Mouse (Mus musculus) R1 (cell line): ENCODE results near the gene Rnd3.

ENCODE experiments used
- DNase-seq: peaks from one replicate; pipeline ENCODE4 v3.0.0-alpha.2; 2018; ENCODE audit warnings: low read depth, low spot score

Gene Rnd3

DNA sequence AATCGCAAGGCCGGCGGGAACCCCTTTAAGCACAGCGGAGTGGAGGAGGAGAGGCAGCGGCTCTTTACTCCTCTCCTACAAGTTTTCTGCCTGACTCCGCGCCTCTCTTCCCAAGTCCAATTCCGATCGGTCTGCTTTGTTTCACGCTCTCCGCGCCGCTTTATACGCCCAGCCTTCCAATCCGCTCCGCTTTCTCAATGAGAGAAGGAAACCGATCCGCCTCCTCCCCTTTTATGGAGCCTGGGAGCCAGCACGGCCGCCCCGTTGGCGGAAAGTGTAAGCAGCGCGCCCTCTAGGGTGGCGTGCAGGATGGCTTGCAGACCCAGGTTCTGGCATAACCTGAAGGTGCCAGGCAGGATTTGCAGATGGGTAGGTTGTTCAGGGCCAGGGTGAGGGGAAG lies at the start of gene Rnd3:
Gene Rnd3 (minus strand): TSS at position 137 of the 400 bp plus-strand sequence.
- DNase-seq: peak; percentile 97

DNA sequence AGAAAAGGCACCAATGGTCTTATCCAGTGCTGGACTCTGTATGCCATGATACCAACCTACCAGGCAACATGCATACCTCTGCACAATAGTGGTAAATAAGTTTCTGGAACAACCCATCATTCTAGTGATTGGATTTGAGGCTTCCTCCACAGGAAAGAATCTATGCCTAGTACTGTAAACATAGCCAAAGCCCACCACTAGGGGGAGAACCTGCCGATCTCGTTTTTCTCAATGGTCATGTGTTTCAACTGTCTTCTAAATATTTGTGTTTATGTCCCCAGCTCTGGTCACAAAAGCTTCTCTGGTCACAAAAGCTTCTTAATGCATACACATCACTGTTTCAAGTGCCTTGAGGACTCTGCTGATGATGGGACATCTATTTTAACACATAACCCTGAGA lies 43.4 kb upstream of the Rnd3 start:
- DNase-seq: peak; percentile 56

DNA sequence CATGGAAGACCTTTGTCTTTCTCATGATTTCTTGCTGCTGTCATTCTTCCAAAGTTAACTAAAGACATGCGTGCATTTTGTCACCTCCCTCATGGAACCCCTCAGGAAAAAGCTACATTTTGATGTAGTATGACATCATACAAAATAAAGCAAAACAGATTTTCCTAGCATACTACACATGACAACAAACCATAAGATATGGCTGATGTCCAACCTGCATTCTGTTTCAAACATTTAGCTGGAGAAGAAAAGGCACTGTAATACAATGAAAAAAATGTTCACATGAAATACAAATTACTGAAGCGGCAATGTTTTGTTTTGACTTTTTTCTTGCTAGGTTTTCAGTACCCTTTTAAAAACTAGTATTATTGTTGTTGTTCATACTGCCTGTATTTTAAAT lies 36.9 kb upstream of the Rnd3 start:
- no peak for DNase-seq

DNA sequence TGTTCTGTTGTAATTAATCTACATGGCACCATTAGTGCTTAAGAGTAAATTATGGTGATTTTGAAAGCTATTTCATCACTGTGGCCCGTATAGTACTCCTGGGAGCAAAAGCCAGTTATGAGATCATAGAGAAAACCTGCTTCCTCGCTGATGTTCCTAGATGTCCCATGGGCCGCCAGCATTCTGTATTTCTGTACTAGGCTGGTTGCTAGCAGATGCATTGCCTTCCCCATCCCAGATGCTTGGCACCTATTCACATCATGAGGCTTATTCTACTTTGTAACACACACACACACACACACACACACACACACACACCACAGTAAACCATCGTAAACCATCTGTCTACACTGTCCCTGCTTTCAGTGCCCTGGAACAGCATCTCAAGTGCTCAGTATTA lies 34.1 kb upstream of the Rnd3 start:
- no peak for DNase-seq

DNA sequence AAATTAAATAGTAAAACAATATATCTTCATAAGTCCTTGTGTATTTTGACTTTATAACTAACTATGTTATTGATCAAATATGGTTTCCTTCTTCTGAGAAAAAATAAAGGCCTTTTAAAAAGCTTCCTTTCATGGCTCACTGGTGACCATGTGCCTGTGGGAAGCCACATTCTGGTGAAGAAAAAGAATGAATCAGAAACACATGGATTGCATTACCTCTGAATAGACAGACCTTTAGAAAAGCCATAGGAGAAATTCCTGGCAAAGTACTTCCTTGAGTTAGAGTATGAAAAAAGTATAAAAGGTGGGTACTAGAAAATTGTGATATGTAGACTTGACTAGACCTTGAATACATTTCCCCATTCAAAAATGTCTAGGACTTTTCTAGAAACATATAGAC lies 32.5 kb upstream of the Rnd3 start:
- DNase-seq: no peak

DNA sequence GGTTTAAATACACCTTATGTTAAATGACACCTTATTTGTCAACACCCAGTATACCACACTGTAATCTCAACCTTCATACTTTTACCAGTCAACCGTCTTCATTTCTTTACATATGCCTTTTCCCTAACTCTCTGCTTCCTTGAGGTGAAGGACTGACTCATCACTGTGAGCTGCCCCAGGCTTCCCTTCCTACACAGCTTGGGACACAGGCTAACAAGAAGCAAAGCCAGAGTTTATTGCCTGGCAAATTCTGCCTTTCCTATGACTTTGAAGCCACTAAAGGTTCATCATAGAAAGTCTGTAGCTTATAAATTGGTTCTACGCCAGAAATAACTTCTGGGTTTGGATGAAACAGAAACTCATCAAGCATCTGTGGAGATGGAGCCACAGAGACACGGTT lies 30.2 kb upstream of the Rnd3 start:
- DNase-seq: no peak

DNA sequence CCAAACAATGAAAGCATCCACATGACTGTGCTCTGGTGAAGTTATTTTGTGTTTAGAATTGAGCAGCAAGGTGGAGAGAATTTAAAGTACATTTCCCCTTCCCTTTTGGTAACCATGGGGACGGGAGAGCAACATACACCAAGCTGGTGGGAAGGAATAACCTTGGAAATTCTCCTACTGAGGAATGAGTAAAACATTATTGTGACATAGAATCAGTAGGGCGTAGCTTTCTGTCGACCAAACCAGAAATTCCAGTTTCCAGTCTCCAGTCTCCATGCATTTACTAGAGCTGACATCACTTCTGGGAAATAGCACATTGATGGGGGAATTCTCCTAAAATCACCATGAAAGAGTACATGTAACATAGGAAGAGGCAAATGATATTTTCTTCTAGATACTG lies 28.7 kb upstream of the Rnd3 start:
- DNase-seq: peak; percentile 53

DNA sequence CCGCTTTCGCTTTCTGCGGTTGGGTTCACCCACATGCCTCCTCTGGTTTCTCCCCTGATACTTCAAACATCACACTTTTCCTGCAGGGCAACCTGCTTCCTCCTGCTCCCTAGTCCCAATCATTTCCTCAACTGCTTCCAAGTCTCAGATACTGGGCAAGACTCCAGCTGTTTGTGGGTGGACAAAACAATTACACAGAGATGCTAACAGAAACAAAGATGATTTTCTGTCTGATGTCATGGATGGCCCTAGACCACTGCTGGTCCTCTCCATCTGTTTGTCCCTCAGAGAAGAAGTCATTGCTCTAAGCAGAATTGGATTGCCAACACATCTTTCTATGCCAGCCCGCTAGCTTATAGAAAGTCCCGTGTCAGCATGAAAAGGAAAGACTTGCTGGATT lies 26.4 kb upstream of the Rnd3 start:
- DNase-seq: no peak

DNA sequence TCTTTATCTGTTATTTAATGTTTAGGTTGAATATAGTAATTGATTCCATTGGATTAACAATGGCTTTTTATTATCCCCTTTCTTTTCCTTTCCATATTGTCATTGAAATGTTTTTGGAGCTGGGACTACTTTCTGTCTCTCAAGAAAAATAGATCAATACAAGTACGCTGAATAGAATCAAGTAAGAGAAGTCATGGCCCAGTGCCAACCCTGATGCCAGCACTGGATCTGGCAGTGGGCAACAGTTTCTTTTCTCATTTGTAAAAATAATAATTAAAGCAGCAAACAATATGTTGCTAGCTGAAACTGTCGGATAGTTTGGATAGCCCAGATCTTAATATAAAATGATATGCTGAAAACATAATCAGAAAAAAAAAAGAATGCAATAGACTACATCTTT lies 12.2 kb upstream of the Rnd3 start:
- no peak for DNase-seq

DNA sequence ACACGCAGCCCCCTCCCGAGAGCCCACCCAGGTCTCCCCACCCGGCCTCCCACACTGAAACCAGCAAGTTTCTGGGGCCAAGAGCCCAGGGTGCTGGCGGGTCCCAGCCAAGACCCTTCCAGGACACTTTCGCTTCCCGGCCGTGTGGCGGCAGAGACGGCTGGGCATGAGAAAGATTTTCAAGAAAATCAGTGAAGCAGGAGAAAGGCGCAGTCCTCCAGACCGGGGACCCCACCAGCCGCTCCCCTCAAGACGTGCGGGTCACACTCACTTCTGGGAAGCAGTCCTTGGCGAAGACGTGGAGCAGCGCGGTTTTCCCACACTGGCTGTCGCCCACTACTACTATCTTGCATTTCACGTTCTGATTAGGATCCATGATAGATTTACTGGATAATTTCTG lies 457 bp downstream of the Rnd3 start:
- peak; percentile 43 for DNase-seq

DNA sequence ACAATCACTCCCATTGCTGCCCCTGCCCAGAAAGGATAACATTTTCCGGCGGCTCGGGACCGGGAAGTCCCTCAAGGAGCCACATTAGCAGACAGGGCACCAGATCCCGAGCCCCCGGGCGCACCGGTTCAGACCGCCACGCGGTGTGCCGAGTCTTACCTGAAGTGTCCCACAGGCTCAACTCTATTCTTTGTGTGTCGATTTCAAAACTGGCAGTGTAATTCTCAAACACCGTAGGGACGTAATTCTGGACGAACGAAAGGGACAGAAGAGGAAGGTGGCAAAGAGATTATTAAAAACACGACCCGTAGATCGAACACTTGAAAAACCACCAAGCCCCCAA lies 875 bp downstream of the Rnd3 start:
- no peak for DNase-seq

DNA sequence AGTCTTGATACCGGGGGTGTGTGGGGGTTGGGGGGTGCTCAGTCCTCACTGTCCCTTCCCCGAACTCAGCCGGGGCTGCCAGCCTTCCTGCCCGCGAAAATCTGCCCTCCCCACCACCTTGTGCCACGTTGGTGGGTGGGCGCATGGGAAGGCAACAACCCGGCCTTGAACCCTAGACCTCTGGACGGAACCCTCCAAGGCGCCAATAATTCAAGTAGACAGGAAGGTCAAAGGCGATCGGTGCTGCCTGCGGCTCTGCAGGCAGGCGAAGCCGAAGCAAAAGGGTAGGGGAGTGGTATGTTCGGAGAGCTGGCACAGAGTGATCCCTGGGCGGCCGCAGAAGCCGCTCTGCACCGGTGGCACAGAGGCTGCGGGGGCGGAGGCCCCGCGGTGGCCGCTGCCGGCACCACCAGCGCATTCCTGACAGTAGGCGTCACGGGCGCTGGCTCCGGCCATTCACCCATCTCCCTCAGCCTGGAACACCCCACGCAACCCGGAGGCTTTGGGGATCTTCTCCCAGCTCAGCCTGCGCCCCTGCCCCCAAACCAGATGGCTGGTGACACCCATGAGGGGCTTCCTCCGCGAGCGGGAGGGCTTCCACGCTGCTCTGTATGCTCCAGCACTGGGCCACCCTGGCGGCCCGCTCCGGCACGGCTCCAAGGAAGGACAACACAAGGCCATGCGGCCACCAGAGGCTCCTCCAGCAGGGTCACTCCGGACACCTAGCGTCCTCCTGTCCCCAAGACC lies 1.4 kb downstream of the Rnd3 start:
- peak; percentile 74 for DNase-seq

DNA sequence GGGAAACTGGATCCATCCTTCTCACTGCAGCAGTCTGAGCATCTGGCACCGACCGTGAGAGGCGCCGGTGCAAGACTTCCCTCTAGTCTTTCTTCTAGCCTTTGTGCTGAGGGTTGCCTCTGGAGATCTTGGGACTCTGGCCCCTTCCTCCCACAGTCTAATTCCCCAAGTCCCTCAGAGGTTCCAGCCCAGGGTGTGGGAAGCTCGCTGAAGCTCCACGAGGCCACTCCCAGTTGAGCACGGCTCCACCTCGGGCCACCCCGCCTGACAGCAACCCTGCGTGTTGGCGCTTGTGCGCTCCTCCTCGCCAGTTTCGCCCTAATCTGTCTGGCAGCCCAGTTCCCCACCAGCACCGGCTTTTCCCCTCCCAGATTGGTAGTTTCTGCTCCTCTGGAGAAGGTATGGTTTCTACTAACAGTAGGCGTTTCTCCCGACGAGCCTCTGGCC lies 2.0 kb downstream of the Rnd3 start:
- peak; percentile 80 for DNase-seq

DNA sequence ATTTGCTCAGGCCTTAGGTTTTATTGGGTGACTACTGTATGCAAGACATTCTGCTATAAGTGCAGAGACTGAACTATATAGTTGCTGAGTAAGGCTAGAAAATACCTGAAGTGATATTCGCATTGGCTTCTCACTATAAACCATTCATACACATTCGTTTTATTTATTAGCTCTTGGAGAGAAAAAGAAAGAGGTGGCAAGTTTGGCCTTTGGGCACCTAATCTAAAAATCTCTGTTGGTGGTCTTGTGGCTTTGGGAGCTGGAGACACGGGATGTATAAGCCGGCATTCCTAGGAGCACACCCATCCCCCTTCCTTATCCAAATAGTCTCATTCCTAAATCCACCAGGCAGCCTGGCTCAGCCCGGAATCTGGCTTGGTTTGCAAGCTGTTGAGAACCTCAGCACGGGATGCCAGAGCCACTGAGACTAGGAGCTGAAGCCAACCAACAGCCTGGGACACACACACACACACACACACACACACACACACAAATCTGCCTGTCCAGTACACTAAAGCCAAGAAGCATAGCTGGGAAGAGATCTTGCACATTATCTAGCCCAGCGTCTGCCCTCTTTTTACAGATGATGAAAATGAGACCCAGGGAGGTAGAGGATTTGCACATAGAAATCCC lies 3.0 kb downstream of the Rnd3 start:
- peak; percentile 63 for DNase-seq

DNA sequence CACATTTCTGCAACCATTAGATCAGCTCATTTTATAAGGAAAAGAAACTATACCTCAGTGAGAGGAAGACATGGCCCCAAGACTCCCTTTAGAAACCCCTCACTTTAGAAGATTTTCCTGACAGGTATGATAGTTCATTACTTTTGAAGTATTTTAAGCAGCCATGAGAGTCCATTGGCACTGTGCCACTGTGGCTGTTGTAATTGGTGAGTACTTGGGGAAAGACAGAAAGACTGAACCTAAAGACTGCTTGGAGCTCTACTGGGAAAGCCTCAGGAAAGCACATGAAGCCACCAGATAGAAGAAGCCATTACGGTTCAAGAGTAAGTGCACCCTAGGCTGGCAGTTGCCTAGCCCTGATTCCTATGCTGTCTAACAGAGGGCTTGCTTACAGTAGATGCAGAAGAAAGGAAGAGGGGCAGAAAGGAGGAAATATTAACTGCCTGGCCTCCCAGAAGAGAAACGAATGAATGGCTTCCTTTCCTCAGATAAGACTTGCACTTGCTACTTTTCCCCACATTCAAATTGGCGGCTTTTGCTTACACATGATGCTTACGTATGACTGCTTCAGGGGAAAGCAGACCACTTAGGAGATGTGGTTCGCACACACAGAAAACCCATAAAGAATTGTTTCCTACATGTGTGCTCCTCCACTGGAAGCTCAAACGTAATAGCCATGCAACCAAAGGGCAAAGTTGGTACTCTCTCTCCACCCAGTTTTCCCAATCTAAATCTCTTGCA lies 4.4 kb downstream of the Rnd3 start:
- no peak for DNase-seq

DNA sequence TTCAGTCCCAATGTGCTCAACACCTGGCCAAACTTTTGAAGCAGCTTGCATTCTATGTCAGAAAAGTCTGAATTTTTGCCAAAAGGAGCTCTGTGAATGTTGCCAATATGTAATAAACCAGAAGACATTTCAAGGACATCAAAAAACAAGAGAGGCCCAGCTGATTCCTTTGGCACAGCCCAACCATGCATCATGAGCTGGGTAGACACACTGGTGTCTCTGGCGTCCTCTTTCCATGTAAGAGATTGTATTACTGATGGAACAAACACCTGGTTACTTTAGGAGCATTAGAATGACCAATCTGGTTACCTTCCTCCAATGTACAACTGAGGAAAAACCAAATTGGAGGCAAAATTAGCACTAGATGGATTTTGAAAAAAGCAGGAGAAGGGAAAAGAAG lies 6.5 kb downstream of the Rnd3 start:
- no peak for DNase-seq

DNA sequence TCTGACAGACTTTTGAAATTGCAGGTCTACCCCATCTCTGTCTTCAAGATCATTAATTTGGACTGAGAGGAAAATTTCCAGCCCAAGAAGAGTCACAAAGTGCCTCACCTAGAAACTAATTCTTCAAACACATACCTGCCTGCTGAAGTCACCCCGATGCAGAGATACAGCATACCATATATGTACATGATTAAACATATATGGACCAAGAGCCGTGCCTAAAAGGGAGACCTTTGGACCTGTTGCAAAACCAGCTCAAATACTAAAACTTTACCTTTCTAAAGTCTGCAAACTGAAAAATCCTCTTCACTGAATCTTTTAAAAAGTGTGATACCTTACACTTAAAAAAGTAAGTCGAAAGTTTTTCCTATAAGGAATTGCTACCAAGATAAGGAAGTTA lies 7.6 kb downstream of the Rnd3 start:
- DNase-seq: no peak

DNA sequence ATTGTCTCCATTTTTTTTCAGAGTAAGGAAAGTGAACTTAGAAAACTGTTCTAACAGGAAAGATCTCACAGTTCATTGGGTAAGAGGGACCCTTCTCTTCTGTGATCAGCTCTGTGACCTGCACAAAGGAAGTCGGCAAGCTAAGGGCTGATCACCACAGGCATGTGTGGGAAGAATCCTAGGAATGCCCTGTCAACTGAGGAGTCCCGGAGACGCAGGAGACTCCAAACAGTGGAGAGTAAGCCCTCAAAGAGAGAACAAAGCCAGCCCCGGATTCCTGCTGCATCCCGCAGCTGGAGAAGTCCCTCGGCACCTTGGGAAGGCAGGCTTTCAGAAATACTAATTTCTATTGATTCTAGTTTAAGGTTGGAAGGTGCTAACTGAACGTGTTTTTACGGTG lies 8.4 kb downstream of the Rnd3 start:
- DNase-seq: peak; percentile 99

DNA sequence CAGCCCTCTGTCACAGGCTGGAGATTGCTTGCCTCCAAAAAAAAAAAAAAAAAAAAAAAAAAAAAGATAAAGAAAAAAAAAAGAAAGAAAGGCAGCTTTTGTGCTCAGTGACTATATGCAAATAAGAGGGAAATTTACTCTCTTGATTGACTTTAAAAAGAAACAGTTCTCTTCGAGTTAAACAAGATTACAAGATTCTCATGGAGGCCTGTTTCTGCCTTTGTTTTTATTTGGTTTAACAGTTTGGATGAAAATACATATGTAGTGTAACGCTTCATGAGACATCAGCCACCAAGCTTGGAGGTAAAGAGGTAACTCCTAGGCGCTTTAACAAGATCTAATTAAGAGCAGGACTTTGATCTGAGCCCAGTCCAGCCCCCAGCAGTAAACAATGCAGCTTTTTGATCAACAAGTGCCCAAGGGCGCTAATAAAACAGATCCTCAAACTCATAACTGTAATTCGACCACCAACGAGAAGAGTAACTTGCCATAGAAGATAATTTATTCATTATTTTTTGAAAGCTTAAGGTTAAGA lies 8.9 kb downstream of the Rnd3 start:
- DNase-seq: peak; percentile 44

DNA sequence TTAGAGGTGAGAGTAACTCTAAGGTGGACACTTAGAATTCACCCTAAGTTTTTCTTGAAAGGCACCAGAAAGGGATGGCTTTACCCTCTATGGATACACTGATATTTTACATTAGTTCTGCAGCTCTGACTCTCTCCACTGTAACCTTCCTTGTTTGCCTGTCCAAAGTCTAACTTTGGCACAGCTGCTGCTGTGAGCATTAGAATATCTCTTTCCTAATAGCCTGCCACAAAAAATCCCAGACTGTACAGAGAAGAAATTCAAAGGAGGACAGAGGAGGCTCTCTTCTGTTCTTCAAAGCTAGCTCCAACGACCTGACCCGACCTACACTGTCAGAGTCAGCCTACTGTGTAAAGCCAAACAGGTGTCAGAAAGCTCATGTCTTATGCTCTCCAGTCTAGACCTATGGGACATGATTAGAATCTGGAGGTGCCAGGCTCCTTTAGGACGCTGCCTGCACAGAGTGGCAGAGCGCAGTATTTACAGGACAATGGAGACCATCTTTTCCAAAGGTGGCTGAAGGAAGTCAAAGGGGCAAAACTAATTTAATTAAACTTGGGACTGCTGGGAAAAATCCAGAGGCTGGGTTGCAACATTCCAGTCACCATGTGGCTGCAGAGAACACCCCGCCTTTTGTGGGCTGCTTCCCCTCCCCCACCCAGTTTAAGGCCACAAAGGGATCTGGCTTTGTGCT lies 9.5 kb downstream of the Rnd3 start:
- DNase-seq: peak; percentile 94

DNA sequence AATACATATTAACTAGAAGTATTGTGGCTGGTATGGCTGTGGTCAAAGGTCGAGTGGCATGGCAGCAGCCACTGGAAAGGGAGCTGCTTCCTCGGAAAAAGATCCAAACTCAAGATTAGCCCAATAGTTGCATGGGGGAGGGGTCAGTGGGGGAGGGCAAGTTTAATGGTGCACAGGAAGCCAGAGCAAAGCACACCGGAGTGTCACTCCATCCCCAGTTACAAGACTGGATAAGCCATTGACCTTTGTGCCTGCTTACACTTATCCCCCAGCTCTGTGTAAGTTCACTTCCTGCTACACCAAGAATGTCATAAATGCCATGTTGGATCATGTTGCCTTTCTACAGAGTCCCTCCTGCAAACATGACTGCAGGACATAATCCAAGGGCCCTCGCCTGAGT lies 11.2 kb downstream of the Rnd3 start:
- DNase-seq: peak; percentile 72

DNA sequence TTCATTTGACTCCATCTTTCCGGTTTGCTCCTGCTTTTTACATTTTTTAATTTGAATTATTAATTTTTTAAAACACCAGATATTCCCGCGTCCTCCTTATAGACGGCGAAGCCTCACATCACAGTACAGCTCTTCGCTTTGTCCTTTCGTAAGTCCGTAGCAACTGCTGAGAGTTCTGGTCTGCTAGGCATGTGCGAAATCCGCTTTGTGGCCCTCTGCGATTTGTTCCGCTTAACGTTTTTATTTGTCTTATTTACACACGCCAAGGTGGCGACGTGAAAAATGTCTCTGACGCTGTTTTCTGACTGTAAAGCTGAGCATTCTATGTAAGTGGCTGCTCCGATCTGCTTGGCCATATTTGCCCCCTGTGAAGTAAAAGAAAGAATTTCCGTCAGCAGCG lies 16.7 kb downstream of the Rnd3 start:
- DNase-seq: no peak
